Mouse (Mus musculus) kidney, embryonic 15.5 days (tissue): ENCODE measurements around the gene Pde1b. TPM values are rescaled to one million over a fixed set of nuclear protein-coding genes. Genes with fewer than 3 reads are reported as not detected.

ENCODE experiments used
- ATAC-seq: fragments of 200-750 bp; cut with Nextera tagmentation; replicated peaks from 2 replicates; pipeline ENCODE4 v1.8.0; 2017; ENCODE audit warnings: moderate TSS enrichment; ENCODE audit not compliant: low FRiP score
- H3K27ac ChIP-seq: fragments of 300-500 bp; sonication (generic); 2 replicates; pipeline ENCODE4 v1.5.1; 2015; ENCODE audit warnings: mild to moderate bottlenecking, inconsistent platforms
- H3K27me3 ChIP-seq: fragments of 300-500 bp; sonication (generic); 2 replicates; pipeline ENCODE4 v1.6.1; 2015; ENCODE audit warnings: inconsistent platforms
- H3K36me3 ChIP-seq: fragments of 300-500 bp; sonication (generic); 2 replicates; pipeline ENCODE4 v1.6.1; 2015; ENCODE audit warnings: inconsistent platforms
- H3K4me1 ChIP-seq: fragments of 300-500 bp; sonication (generic); 2 replicates; pipeline ENCODE4 v1.6.1; 2015; ENCODE audit warnings: inconsistent platforms
- H3K4me2 ChIP-seq: fragments of 300-500 bp; sonication (generic); 2 replicates; pipeline ENCODE4 v1.6.1; 2015; ENCODE audit warnings: moderate library complexity, mild to moderate bottlenecking, inconsistent platforms
- H3K4me3 ChIP-seq: fragments of 300-500 bp; sonication (generic); replicated peaks from 2 replicates; pipeline ENCODE4 v1.5.1; 2015; ENCODE audit warnings: mild to moderate bottlenecking, inconsistent platforms
- H3K9ac ChIP-seq: fragments of 300-500 bp; sonication (generic); 2 replicates; pipeline ENCODE4 v1.6.1; 2015; ENCODE audit warnings: mild to moderate bottlenecking, inconsistent platforms
- H3K9me3 ChIP-seq: fragments of 300-500 bp; sonication (generic); replicated peaks from 2 replicates; pipeline ENCODE4 v1.6.1; 2016; ENCODE audit warnings: inconsistent platforms
- WGBS: fragments of 180-500 bp; shearing (Covaris S2); methylation state at CpG from one replicate; pipeline ENCODE4 v1.1.7; 2015; ENCODE audit warnings: mixed read lengths; 5-methylcytosine and 5-hydroxymethylcytosine counted together
- polyA plus RNA-seq: library from polyadenylated mRNA; unstranded; fragments of >200 nt; fragmentation: Nextera tagmentation; extraction: Ambion mirVana; gene quantifications from 2 replicates; pipeline ENCODE4 v1.2.1, GENCODE M21; 2015

Pde1b gene
- polyA plus RNA-seq, 1 experiment from 2014 or later, result 4.8 TPM

GRCm38 (mm10) chr15:103513621-103514031, 10.8 kb downstream of the Pde1b start:
- peak; percentile 38; the same call in 1 of the 2 replicates for ATAC-seq
- H3K9ac ChIP-seq, result no peak overlapping the region
- no peak overlapping the region for H3K27ac ChIP-seq
- H3K4me2 ChIP-seq, result peak overlapping the region; percentile 67
- peaks cover 7% of the 10 kb centered on the region; the same call in 1 of the 2 replicates for H3K27me3 ChIP-seq
- peaks cover 18% of the 10 kb centered on the region for H3K4me1 ChIP-seq
- no peaks in the 10 kb centered on the region for H3K9me3 ChIP-seq
- peak overlapping the region; percentile 42 for H3K4me3 ChIP-seq
- H3K36me3 ChIP-seq, result no peaks in the 10 kb centered on the region
- WGBS, result 8% methylated on average over 7 of the region's 7 CpGs

GRCm38 (mm10) chr15:103514119-103514518, 11.3 kb downstream of the Pde1b start:
- Histone ChIP-seq H3K4me2 (peak overlapping the region; percentile 67), H3K4me3 (peak overlapping the region; percentile 42), H3K9me3 (no peaks in the 10 kb centered on the region), H3K27me3 (peaks cover 7% of the 10 kb centered on the region; the same call in 1 of the 2 replicates), H3K36me3 (no peaks in the 10 kb centered on the region), H3K4me1 (peaks cover 23% of the 10 kb centered on the region), H3K27ac (0 out of 2 replicates have a peak overlapping the region, but pooled peaks have one; percentile 30), H3K9ac (0 out of 2 replicates have a peak overlapping the region, but pooled peaks have one; percentile 15)
- ATAC-seq, result peak; percentile 96
- WGBS, result 4% methylated on average over 10 of the region's 10 CpGs

DNA sequence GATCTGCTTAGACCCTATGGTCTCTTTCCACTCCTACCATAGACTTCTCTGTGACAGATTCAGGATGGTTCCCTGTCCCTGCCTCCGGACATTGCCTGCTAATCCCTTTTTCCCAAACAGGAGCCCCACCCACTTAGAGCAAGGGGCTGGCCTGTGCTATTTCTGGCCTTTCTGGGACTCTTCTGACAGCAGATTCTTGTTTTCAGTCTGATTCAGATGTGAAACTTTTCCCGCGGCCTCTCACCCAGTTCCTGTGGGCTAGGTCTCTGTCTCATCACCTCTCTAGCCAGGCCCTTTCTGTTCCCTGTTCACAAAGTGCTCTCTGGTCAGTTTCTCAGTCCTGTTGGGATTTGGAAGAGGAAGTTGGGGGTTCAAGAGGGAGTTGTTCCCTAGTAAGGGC, 12.1 kb downstream of the Pde1b start:
- no peaks in the 10 kb centered on the region for H3K9me3 ChIP-seq
- peak overlapping the region; percentile 67 for H3K4me2 ChIP-seq
- peaks cover 31% of the 10 kb centered on the region for H3K4me1 ChIP-seq
- H3K27me3 ChIP-seq, result peaks cover 7% of the 10 kb centered on the region; the same call in 1 of the 2 replicates
- H3K9ac ChIP-seq, result no peak overlapping the region
- H3K27ac ChIP-seq, result no peak overlapping the region
- ATAC-seq, result no peak
- H3K4me3 ChIP-seq, result no peak overlapping the region
- no peaks in the 10 kb centered on the region for H3K36me3 ChIP-seq
- 36% methylated on average over 3 of the region's 3 CpGs for WGBS

GRCm38 (mm10) chr15:103518600-103519385, 16.0 kb downstream of the Pde1b start:
- H3K36me3 ChIP-seq, result no peaks in the 10 kb centered on the region
- 0 out of 2 replicates have a peak overlapping the region, but pooled peaks have one; percentile 9 for H3K4me2 ChIP-seq
- no peak overlapping the region for H3K4me3 ChIP-seq
- peak overlapping the region; percentile 59 for H3K27ac ChIP-seq
- WGBS, result 7% methylated on average over 5 of the region's 5 CpGs
- peaks cover 27% of the 10 kb centered on the region for H3K4me1 ChIP-seq
- ATAC-seq, result peak; percentile 50; the same call in 1 of the 2 replicates
- no peaks in the 10 kb centered on the region for H3K9me3 ChIP-seq
- H3K27me3 ChIP-seq, result no peaks in the 10 kb centered on the region
- H3K9ac ChIP-seq, result no peak overlapping the region

GRCm38 (mm10) chr15:103519386-103520378, 16.8 kb downstream of the Pde1b start:
- peaks cover 24% of the 10 kb centered on the region for H3K4me1 ChIP-seq
- H3K9me3 ChIP-seq, result no peaks in the 10 kb centered on the region
- H3K9ac ChIP-seq, result no peak overlapping the region
- 35% methylated on average over 4 of the region's 4 CpGs for WGBS
- H3K4me3 ChIP-seq, result no peak overlapping the region
- H3K27me3 ChIP-seq, result no peaks in the 10 kb centered on the region
- H3K36me3 ChIP-seq, result no peaks in the 10 kb centered on the region
- ATAC-seq, result no peak
- H3K27ac ChIP-seq, result 0 out of 2 replicates have a peak overlapping the region, but pooled peaks have one; percentile 6
- H3K4me2 ChIP-seq, result no peak overlapping the region

GRCm38 (mm10) chr15:103522458-103523099, 19.7 kb downstream of the Pde1b start:
- Histone ChIP-seq H3K27ac (no peak overlapping the region), H3K9ac (no peak overlapping the region), H3K27me3 (no peaks in the 10 kb centered on the region), H3K36me3 (no peaks in the 10 kb centered on the region), H3K4me3 (no peak overlapping the region), H3K9me3 (no peaks in the 10 kb centered on the region), H3K4me2 (no peak overlapping the region), H3K4me1 (peaks cover 20% of the 10 kb centered on the region)
- ATAC-seq, result no peak
- WGBS, result 66% methylated on average over 3 of the region's 3 CpGs

DNA sequence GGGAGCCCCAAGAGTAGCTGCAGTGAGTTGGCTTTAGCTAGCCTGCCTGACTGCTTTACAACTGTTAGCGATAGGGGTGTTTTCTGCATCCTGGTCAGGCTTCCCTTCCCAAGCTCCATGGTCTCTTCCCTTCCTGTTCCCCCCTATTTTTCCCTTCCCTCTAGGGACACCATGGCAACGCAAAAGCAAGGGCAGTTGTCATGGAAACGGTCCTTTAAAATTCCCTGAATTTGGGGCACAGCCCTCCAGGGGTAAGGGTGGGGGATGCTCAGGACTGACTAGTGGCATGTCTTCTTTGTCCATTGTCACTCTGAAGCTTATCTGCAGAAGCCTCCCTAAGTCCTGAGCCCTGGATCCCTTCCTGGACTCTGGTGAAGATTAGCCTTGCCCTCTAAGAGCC, 20.3 kb downstream of the Pde1b start:
- no peak for ATAC-seq
- Histone ChIP-seq H3K4me3 (no peak overlapping the region), H3K9ac (no peak overlapping the region), H3K9me3 (no peaks in the 10 kb centered on the region), H3K4me1 (peaks cover 20% of the 10 kb centered on the region), H3K27ac (no peak overlapping the region), H3K4me2 (no peak overlapping the region), H3K27me3 (no peaks in the 10 kb centered on the region), H3K36me3 (no peaks in the 10 kb centered on the region)
- 73% methylated on average over 3 of the region's 3 CpGs for WGBS

- Histone ChIP-seq H3K27ac (no peak overlapping the region), H3K4me2 (no peak overlapping the region), H3K36me3 (no peaks in the 10 kb centered on the region), H3K9ac (no peak overlapping the region), H3K4me3 (no peak overlapping the region), H3K27me3 (0 out of 2 replicates have a peak, but pooled peaks cover 2% of the 10 kb centered on the region), H3K4me1 (no peaks in the 10 kb centered on the region), H3K9me3 (no peaks in the 10 kb centered on the region)
- peak; percentile 70; the same call in 1 of the 2 replicates for ATAC-seq
- WGBS, result 9% methylated on average over 5 of the region's 5 CpGs
Measured at GRCm38 (mm10) chr15:103530372-103530771, 27.5 kb downstream of the Pde1b start.

- no peak overlapping the region for H3K27ac ChIP-seq
- peaks cover 36% of the 10 kb centered on the region for H3K27me3 ChIP-seq
- no peak for ATAC-seq
- 76% methylated on average over 7 of the region's 7 CpGs for whole genome bisulfite sequencing
- H3K4me2 ChIP-seq, result no peak overlapping the region
- H3K9me3 ChIP-seq, result no peaks in the 10 kb centered on the region
- no peak overlapping the region for H3K4me3 ChIP-seq
- H3K36me3 ChIP-seq, result no peaks in the 10 kb centered on the region
- peaks cover 25% of the 10 kb centered on the region for H3K4me1 ChIP-seq
- no peak overlapping the region for H3K9ac ChIP-seq
Measured at GRCm38 (mm10) chr15:103534054-103534620, 31.3 kb downstream of the Pde1b start.

DNA sequence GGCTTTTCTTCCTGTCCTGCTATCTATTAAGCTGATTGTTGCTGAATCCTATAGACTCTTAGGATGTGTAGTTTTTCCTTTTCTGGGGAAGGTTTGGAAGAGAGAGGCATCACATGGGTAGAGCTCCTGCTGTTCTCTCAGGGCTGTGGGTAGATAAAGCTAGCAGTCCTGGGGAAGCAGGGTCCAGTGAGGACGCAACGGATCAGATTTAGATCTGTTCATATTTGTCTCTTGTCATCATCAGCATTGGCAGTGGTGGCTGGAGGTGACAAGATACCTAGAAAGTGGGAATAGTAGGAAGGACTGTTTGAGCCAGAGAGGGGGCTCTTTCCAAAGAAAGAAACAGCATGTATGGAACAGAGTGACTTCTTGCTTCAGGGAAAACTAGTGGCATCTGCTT, 32.2 kb downstream of the Pde1b start:
- H3K9me3 ChIP-seq, result no peaks in the 10 kb centered on the region
- 79% methylated on average over 2 of the region's 2 CpGs for whole genome bisulfite sequencing
- ATAC-seq, result no peak
- no peak overlapping the region for H3K4me3 ChIP-seq
- H3K9ac ChIP-seq, result no peak overlapping the region
- H3K36me3 ChIP-seq, result no peaks in the 10 kb centered on the region
- peaks cover 33% of the 10 kb centered on the region for H3K4me1 ChIP-seq
- H3K27me3 ChIP-seq, result peaks cover 40% of the 10 kb centered on the region
- no peak overlapping the region for H3K4me2 ChIP-seq
- no peak overlapping the region for H3K27ac ChIP-seq

- H3K27me3 ChIP-seq, result peaks cover 43% of the 10 kb centered on the region
- H3K4me3 ChIP-seq, result no peak overlapping the region
- no peak overlapping the region for H3K27ac ChIP-seq
- no peaks in the 10 kb centered on the region for H3K36me3 ChIP-seq
- no peak overlapping the region for H3K9ac ChIP-seq
- H3K4me2 ChIP-seq, result no peak overlapping the region
- 59% methylated on average over 1 of the region's 1 CpGs for WGBS
- H3K4me1 ChIP-seq, result peaks cover 40% of the 10 kb centered on the region
- no peak for ATAC-seq
- H3K9me3 ChIP-seq, result no peaks in the 10 kb centered on the region
Measured at GRCm38 (mm10) chr15:103535786-103536185, 33.0 kb downstream of the Pde1b start.
